Mouse (Mus musculus) olfactory bulb, adult 2 months (tissue): ENCODE results near the gene Hyal6. TPM values are rescaled to one million over a fixed set of nuclear protein-coding genes. Genes with fewer than 3 reads are reported as not detected.

Source experiments
- H3K27ac ChIP-seq: fragments of 200-500 bp; 2 replicates; pipeline ENCODE4 v1.5.1; 2012; ENCODE audit warnings: low read depth, low read length; ENCODE audit not compliant: insufficient read depth
- H3K4me1 ChIP-seq: fragments of 200-500 bp; 2 replicates; pipeline ENCODE4 v1.6.1; 2012; ENCODE audit warnings: low read length; ENCODE audit not compliant: control insufficient read depth, insufficient read depth
- H3K4me3 ChIP-seq: fragments of 200-500 bp; 2 replicates; pipeline ENCODE4 v1.5.1; 2012; ENCODE audit warnings: mild to moderate bottlenecking, low read depth, low read length, moderate library complexity; ENCODE audit not compliant: insufficient read depth
- CTCF ChIP-seq: fragments of 200-500 bp; IDR thresholded peaks from 2 replicates; pipeline ENCODE4 v1.5.1; 2012; ENCODE audit warnings: low read depth, mild to moderate bottlenecking, low read length, moderate library complexity; ENCODE audit not compliant: insufficient read depth
- POLR2A ChIP-seq: fragments of 200-500 bp; IDR thresholded peaks from 2 replicates; pipeline ENCODE4 v1.6.1; 2012; ENCODE audit warnings: mild to moderate bottlenecking, low read depth, low read length, moderate library complexity; ENCODE audit not compliant: insufficient read depth
- WGBS: fragments of 180-500 bp; shearing (Covaris S2); methylation state at CpG from one replicate; pipeline ENCODE4 v1.1.7; 2018; 5-methylcytosine and 5-hydroxymethylcytosine counted together
- polyA plus RNA-seq: library from polyadenylated mRNA; stranded (reverse); fragments of >200 nt; gene quantifications from 2 replicates; pipeline ENCODE4 v1.2.4, GENCODE M21; 2012; ENCODE audit warnings: low replicate concordance; ENCODE audit not compliant: missing spikeins, insufficient read depth, insufficient read length

Hyal6 gene
- polyA plus RNA-seq: not detected in 2 replicates

DNA sequence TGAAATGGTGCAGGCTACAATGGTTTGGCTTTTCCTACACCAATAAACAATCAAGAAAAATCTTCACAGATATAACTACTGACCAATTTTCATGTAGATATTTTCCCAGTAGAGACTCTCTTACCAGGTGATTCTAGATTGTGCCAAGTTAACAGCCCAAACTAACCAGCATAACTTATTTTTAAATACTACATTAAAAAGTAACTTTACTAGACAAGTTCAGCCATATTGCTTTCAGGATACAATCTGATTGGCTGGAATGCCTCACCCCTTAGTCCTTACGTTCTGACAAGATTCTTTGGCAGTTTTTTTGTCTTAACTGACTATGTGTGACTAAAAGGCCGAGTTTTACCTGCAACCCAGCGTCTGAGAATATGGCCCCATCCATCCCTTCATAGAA, at the start of gene Hyal6:
Gene Hyal6, plus strand, starts transcription at position 301 of the 400 bp plus-strand sequence.
- WGBS: 90% methylated on average over 3 of the region's 3 CpGs
- Histone ChIP-seq H3K4me1 (no peaks in the 10 kb centered on the region), H3K27ac (no peak within 1 kb of the TSS), H3K4me3 (no peak within 1 kb of the TSS)
- TF ChIP-seq CTCF (no peak), POLR2A (no peak)

- Histone ChIP-seq H3K4me3 (no peak overlapping the region), H3K27ac (no peak overlapping the region), H3K4me1 (no peaks in the 10 kb centered on the region)
- no peak for TF ChIP-seq CTCF
- no peak for TF ChIP-seq POLR2A
- WGBS: 33% methylated on average over 1 of the region's 1 CpGs
Measured at GRCm38 (mm10) chr6:24687871-24688270, 45.2 kb upstream of the Hyal6 start.

DNA sequence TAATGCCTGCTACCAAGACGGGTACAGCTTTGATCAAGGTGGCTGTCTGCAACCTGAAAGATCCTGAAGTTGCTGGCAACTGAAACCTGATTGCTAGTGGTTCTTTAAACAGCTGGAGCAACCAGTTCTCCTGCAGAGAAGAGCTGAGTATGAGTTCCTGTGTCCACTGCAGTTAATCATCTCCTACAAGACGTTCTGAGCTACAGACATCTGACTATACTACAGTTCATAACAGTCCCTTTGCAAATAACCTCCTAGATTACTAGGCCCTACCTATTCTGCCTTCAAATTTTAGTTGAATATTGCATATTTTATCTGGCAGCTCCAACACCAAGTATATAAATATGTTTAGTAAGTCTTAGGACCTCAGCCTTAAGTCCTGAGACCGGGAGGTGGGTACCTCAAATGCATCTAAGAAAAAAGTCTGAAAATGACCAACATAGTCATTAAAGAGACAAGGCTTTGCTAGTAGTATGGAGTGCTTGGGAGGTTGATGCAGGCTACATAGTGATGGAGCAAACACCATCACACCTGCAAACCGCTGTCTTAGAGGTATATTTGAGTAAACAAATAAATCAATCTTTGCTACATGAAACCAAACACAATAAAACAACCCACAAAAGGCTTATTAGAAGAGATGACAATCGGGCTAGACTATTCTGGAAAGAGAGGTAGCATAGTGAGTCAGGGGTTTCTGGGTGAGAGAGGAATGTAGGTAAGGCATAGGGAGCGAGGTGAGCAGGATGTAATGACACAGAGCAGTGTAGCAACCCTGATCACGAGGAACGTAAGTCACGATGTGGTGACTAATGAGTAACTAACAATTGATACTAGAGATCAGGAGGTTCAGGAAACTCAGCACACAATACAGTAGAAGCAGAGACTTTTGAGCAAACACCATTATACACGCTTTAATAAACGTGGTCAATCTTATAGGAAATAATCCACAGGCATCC, 38.3 kb upstream of the Hyal6 start:
- Histone ChIP-seq H3K4me3 (no peak overlapping the region), H3K4me1 (no peaks in the 10 kb centered on the region), H3K27ac (no peak overlapping the region)
- TF ChIP-seq POLR2A (no peak), CTCF (no peak)
- WGBS: 85% methylated on average over 11 of the region's 11 CpGs

DNA sequence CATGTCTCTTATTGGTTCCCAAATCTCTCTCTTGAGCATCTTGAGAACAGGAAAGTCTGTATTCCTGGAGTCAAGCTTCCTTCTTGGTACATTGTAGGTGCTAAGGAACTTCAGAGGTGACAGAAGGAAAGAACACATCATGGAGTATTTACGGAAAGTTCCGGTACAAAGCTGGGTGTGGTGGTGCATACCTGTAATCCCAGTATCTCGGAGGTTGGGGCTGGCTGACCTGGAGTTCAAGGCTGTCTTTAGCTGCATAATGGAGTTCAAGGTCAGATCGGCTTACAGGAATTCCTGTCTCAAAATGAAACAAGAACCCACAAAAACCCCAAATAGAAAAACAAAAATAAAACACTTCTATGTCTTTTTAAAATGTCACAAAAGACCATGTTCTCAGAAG, 36.9 kb upstream of the Hyal6 start:
- Histone ChIP-seq H3K27ac (no peak overlapping the region), H3K4me1 (no peaks in the 10 kb centered on the region), H3K4me3 (no peak overlapping the region)
- TF ChIP-seq POLR2A (no peak), CTCF (no peak)
- WGBS: 86% methylated on average over 4 of the region's 4 CpGs

DNA sequence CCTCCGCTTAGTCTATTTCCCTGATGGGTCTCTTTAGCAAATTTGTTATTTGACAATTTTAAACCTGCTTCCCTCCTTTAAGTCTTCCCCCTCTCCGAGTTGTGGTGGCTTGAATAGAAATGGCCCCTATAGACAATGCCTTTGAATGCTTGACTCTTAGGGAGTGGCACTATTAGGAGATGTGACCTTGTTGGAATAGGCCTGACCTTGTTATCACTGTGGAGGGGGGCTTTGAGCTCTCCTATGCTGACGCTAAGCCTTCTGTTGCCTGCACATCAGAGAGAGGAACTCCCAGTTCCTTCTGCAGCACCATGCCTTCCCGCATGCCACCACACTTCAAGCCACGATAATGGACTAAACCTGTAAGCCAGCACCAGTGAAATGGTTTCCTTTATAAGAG, 35.8 kb upstream of the Hyal6 start:
- Histone ChIP-seq H3K4me1 (no peaks in the 10 kb centered on the region), H3K27ac (no peak overlapping the region), H3K4me3 (no peak overlapping the region)
- no peak for TF ChIP-seq CTCF
- no peak for TF ChIP-seq POLR2A
- WGBS: 88% methylated on average over 5 of the region's 5 CpGs

DNA sequence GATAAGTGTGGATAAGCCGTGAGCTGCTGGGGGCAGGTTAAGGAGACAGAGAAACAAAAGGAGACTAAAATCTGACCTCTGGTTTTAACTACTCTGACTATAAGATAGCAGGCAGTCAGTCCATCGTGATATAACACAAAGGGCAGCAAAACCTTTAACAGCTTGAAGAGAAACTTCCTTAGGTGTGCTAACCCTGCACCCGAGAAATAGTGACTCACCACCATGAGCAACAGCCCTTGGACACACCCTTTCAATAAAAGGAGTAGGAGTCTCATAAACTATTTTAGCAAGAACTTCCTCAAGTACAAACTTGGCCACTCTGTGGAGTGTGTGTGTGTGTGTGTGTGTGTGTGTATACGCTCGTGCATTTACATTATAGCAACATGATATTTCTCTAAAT, 26.0 kb upstream of the Hyal6 start:
- no peaks in the 10 kb centered on the region for H3K4me1 ChIP-seq
- no peak for TF ChIP-seq CTCF
- no peak overlapping the region for H3K4me3 ChIP-seq
- H3K27ac ChIP-seq: no peak overlapping the region
- WGBS: 90% methylated on average over 5 of the region's 5 CpGs

DNA sequence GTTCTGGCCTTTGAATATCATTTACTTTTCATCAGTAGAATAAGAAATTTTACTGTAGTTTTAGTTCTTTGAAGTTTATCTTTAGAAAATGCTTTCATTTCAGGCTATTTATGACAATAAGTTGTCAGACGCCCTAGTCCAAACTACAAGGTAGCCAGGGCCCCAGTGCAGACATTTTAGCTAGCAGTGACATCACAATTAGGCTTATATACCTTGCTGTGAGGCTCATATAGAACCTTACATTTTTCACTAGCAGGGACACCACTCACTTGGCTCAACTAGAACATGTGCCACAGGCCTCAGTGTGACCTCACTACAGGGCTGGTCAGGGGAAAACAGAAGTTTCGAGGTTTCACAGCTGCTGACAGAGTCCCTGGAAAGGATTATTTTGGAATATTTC, 25.5 kb upstream of the Hyal6 start:
- TF ChIP-seq POLR2A (no peak), CTCF (no peak)
- Histone ChIP-seq H3K4me1 (no peaks in the 10 kb centered on the region), H3K27ac (no peak overlapping the region), H3K4me3 (no peak overlapping the region)
- WGBS: 74% methylated on average over 2 of the region's 2 CpGs

DNA sequence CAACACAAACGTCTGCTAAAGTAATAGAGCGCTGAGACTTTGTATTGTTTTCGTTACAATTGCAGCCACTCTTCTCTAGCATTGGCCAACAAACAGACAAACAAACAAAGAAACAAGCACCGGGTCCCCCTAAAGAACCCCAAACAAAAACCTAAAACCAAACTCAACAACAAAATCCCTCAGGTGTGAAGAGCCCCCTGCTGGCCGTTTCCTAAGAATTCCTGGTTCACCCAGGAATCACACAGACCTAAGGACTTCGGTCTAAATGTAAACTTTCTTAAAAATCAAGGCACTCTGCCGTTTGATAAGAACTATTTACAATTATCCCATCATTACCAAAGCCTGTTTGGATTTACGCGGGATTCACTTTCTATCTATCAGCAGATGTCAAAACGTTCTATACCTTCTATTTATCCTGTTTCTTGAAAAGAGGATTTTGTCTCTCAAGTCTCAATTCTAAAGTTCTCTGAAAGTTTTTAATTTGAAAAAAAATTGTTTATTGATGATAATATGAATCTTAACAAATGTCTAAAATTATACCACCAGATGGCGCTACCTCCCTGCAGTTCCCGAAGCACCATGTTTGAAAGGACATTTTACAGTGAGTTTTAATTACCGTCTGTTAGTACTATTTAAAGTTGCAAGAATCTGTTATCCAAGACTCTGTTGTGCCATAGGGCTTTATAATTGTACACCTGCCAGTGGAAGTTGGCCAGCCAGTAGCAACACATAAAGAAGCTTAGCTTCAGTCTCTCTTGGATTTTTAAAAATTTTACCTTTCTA, 11.5 kb upstream of the Hyal6 start:
- TF ChIP-seq POLR2A (no peak), CTCF (no peak)
- no peaks in the 10 kb centered on the region for H3K4me1 ChIP-seq
- H3K27ac ChIP-seq: no peak overlapping the region
- H3K4me3 ChIP-seq: no peak overlapping the region
- WGBS: 26% methylated on average over 13 of the region's 13 CpGs

DNA sequence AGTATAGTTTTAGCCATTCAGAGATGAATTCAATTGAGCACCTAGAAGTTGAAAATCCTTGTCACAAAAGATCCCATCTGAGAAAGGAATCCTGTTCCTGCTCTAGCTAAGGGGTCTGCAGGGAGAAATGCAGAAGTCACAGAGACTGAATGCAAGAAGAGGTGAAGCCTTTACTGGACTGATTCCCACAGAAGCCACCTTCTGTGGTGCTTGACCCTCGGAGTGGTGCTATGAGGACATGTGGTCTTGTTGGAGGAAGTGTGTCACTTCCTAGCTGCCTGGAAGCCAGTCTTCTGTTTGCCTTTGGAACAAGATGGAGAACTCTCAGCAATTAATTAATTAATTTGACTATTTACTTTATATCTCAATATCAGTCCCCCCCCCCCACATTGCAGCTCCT, 4.9 kb upstream of the Hyal6 start:
- Histone ChIP-seq H3K27ac (no peak overlapping the region), H3K4me1 (no peaks in the 10 kb centered on the region), H3K4me3 (no peak overlapping the region)
- 80% methylated on average over 1 of the region's 1 CpGs for WGBS
- no peak for TF ChIP-seq CTCF
- no peak for TF ChIP-seq POLR2A
